30 mouse cellular contexts compared by ENCODE assay signal in the genomic region with DNA sequence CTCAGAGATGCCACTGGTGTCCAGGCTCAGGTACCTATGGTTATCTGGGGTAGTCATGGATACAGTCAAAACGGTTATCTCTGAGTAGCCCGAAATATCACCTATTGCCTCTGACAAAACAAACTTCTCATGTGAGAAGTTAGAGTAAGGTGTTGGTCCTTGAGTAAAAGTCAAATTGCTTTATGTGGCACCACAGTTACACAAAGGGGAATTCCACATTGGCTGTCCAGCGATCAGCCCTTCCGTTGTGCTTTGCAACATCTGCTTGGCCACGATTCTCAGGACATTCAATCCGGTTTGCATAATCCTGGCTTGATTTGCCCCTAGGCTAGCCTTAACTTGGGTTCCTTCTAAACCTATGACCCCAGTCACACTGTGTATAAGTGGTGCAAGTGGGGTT. TPM values are rescaled to one million over a fixed set of nuclear protein-coding genes. Genes with fewer than 3 reads are reported as not detected.
"Had no signal": no experiment of that assay in that cellular context is flagged by ENCODE, and none has a peak within 500 bp of the region (broad histone marks: within the 10 kb centered on the region; RNA-seq: fewer than 3 reads in every experiment).

No protein-coding gene starts in this region.

- ATAC-seq: intestine, embryonic 16.5 days had no signal

- H3K4me2 ChIP-seq: limb, embryonic 13.5 days; liver, embryonic 13.5 days; lung, embryonic 15.5 days; neural tube, embryonic 13.5 days had no signal

- H3K36me3 ChIP-seq: limb, embryonic 10.5 days; limb, embryonic 13.5 days; liver, embryonic 13.5 days; lung, embryonic 15.5 days; midbrain, embryonic 10.5 days; neural tube, embryonic 13.5 days had no signal

- DNase-seq: kidney, adult 18-20 months; kidney, adult 9 months; kidney, postnatal 14 days; kidney, postnatal 4 days; liver; liver, embryonic 13.5 days; lung, postnatal 14 days; lung, postnatal 4 days; midbrain, embryonic 14.5 days; retina, postnatal 1 day; thymus, adult 18-20 months; thymus, postnatal 36 days had no signal

- H3K27ac ChIP-seq: limb, embryonic 10.5 days; limb, embryonic 13.5 days; liver, embryonic 13.5 days; lung, embryonic 15.5 days; midbrain, embryonic 10.5 days; neural tube, embryonic 13.5 days had no signal

- H3K4me1 ChIP-seq: lung, embryonic 15.5 days; neural tube, embryonic 13.5 days had no signal

- H3K9ac ChIP-seq: limb, embryonic 13.5 days; liver, embryonic 13.5 days; lung, embryonic 15.5 days; neural tube, embryonic 13.5 days had no signal

- H3K27me3 ChIP-seq: limb, embryonic 13.5 days; lung, embryonic 15.5 days; neural tube, embryonic 13.5 days had no signal

- H3K4me3 ChIP-seq: limb, embryonic 10.5 days; limb, embryonic 13.5 days; liver, embryonic 13.5 days; lung, embryonic 15.5 days; megakaryocyte, embryonic 14.5 days; midbrain, embryonic 10.5 days; myocyte; neural tube, embryonic 13.5 days had no signal

- H3K9me3 ChIP-seq: limb, embryonic 10.5 days; limb, embryonic 13.5 days; liver, embryonic 13.5 days; lung, embryonic 15.5 days; megakaryocyte, embryonic 14.5 days; midbrain, embryonic 10.5 days; neural tube, embryonic 13.5 days had no signal

RNA-seq across cellular contexts. Expression of a gene that starts 4.4 kb away (rescaled TPM):
- total RNA-seq: layer of hippocampus, adult 18-20 months; layer of hippocampus, postnatal 14 days; left cerebral cortex, adult 8-10 months; left cerebral cortex, postnatal 14 days; neutrophil, adult 5-6 weeks had no signal
- polyA plus RNA-seq: intestine, embryonic 16.5 days; kidney, embryonic 16.5 days; limb, embryonic 10.5 days; liver, embryonic 13.5 days; liver, embryonic 16.5 days; midbrain, embryonic 10.5 days; midbrain, embryonic 14.5 days; myocyte; neural tube, embryonic 13.5 days; small intestine, adult 2 months; stomach, embryonic 16.5 days; testis, adult 2 months had no signal
